9 mouse cellular contexts compared by ENCODE assay signal in genomic region chr2:16738241-16738640, GRCm38 (mm10).
A peak's percentile ranks its signal among the peaks of the same experiment; 100 is the strongest.
DNase-seq lines count a peak whose midpoint lies in the region; ATAC-seq and TF ChIP-seq lines count a peak whose summit lies in the region.
"Had no signal": no experiment of that assay in that cellular context is flagged by ENCODE, and none has a peak within 500 bp of the region (broad histone marks: within the 10 kb centered on the region; RNA-seq: fewer than 3 reads in every experiment).

No protein-coding gene starts in this region.

- H3K4me1 ChIP-seq in heart, postnatal 0 days (ENCODE audit: control insufficient read depth, insufficient read depth) = no peaks in the 10 kb centered on the region; the same call in 1 of the 2 replicates
- no peaks in the 10 kb centered on the region for H3K4me1 ChIP-seq in forebrain, embryonic 14.5 days (ENCODE audit: control insufficient read depth, insufficient read depth, low read length)
- H3K4me1 ChIP-seq: neural tube, embryonic 12.5 days had no signal

- ATAC-seq in heart, postnatal 0 days (ENCODE audit: insufficient read depth, low read depth) = peak; percentile 60
- ATAC-seq in megakaryocyte progenitor cell, adult 5-6 weeks (replicated peaks; ENCODE audit: poor library complexity) = peak; percentile 64
- no peak for ATAC-seq in forebrain, embryonic 14.5 days

- no peak for TF ChIP-seq EP300 in heart, postnatal 0 days (IDR thresholded peaks at IDR 0.05; ENCODE audit: low read depth)

- no peaks in the 10 kb centered on the region for H3K27me3 ChIP-seq in heart, postnatal 0 days (ENCODE audit: control insufficient read depth, insufficient read depth, low read length)
- no peaks in the 10 kb centered on the region for H3K27me3 ChIP-seq in forebrain, embryonic 14.5 days (replicated peaks; ENCODE audit: control insufficient read depth, insufficient read depth, low read length)
- H3K27me3 ChIP-seq: neural tube, embryonic 12.5 days had no signal

- no peaks in the 10 kb centered on the region for H3K36me3 ChIP-seq in heart, postnatal 0 days (replicated peaks; ENCODE audit: control insufficient read depth, insufficient read depth, low read length)
- no peaks in the 10 kb centered on the region for H3K36me3 ChIP-seq in forebrain, embryonic 14.5 days (ENCODE audit: control insufficient read depth, insufficient read depth, low read length)
- H3K36me3 ChIP-seq: neural tube, embryonic 12.5 days had no signal

- WGBS in heart, postnatal 0 days = 11% methylated on average over 8 of the region's 8 CpGs
- 60% methylated on average over 8 of the region's 8 CpGs for WGBS in forebrain, embryonic 14.5 days

- H3K4me2 ChIP-seq in heart, postnatal 0 days (ENCODE audit: low read depth, low read length) = peak overlapping the region; percentile 4
- H3K4me2 ChIP-seq in forebrain, embryonic 14.5 days (ENCODE audit: low read length) = no peak overlapping the region
- H3K4me2 ChIP-seq: neural tube, embryonic 12.5 days had no signal

- no peak for TF ChIP-seq CTCF in heart, postnatal 0 days (IDR thresholded peaks at IDR 0.05; ENCODE audit: low read depth)

- no peak overlapping the region for H3K9ac ChIP-seq in heart, postnatal 0 days (replicated peaks; ENCODE audit: low read depth, low read length)
- H3K9ac ChIP-seq in forebrain, embryonic 14.5 days (ENCODE audit: low read length) = no peak overlapping the region
- H3K9ac ChIP-seq: neural tube, embryonic 12.5 days had no signal

- no peaks in the 10 kb centered on the region for H3K9me3 ChIP-seq in heart, postnatal 0 days (replicated peaks; ENCODE audit: control insufficient read depth, low read length)
- no peaks in the 10 kb centered on the region for H3K9me3 ChIP-seq in forebrain, embryonic 14.5 days (replicated peaks; ENCODE audit: control insufficient read depth, low read length)
- H3K9me3 ChIP-seq: neural tube, embryonic 12.5 days had no signal

- H3K4me3 ChIP-seq in heart, postnatal 0 days (ENCODE audit: low read depth, low read length) = no peak overlapping the region
- no peak overlapping the region for H3K4me3 ChIP-seq in forebrain, embryonic 14.5 days (ENCODE audit: low read depth, low read length)
- H3K4me3 ChIP-seq: neural tube, embryonic 12.5 days had no signal

- H3K27ac ChIP-seq in heart, postnatal 0 days (ENCODE audit: low read depth) = no peak overlapping the region
- no peak overlapping the region for H3K27ac ChIP-seq in forebrain, embryonic 14.5 days (ENCODE audit: low read depth, low read length)
- H3K27ac ChIP-seq: neural tube, embryonic 12.5 days had no signal

- peak; percentile 19 to 42 for DNase-seq in cerebellum, postnatal 10 days
- no peak for DNase-seq in cerebellum, postnatal 4 days (ENCODE audit: low spot score in 2 of 2)
- DNase-seq in frontal cortex, adult 2 months (ENCODE audit: extremely low spot score in 1 of 2, low spot score in 1 of 2) = peak; percentile 59 to 86
- DNase-seq in heart, postnatal 0 days (ENCODE audit: low spot score) = peak; percentile 18
- DNase-seq in layer of hippocampus, postnatal 25 days (ENCODE audit: extremely low spot score in 1 of 2, low spot score in 1 of 2) = peak; percentile 23 to 43
- DNase-seq in forebrain, embryonic 14.5 days (ENCODE audit: low spot score) = no peak
- DNase-seq in cerebellum, adult 9-10 months = no peak

Comparison
In these comparisons a context has a peak if more than half of its experiments do, and no peak if none do; other contexts are left out.
1. DNase-seq: peak in cerebellum, postnatal 10 days (2 of 2), frontal cortex, adult 2 months (2 of 2), heart, postnatal 0 days (single experiment) and layer of hippocampus, postnatal 25 days (2 of 2); none in cerebellum, postnatal 4 days (0 of 2), forebrain, embryonic 14.5 days (single experiment) and cerebellum, adult 9-10 months (single experiment).